Comparison of ENCODE assay signal across 8 mouse cellular contexts in the genomic region with DNA sequence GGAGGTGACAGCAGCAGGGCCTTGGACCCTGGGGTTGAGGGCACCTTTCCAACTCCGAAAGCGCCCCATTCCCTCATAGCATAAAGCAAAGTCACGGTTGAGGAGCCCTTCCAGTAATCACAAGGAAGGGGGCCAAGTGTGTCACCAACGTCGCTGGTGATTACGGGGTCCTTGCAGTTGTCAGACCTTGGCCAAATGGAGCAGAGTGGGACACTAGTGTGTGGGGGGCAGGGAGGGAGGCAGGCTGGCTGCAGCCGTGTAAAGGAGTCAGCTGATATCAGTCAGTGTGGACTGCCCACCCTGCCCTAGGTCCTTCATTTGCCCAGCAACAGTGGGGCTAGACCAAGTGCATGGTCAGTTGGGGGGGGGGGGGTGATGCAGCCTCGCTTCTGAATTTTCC. TPM values are rescaled to one million over a fixed set of nuclear protein-coding genes. Genes with fewer than 3 reads are reported as not detected.
DNase-seq lines count a peak whose midpoint lies in the region; ATAC-seq and TF ChIP-seq lines count a peak whose summit lies in the region.

No protein-coding gene starts in this region.

- TF ChIP-seq RAD21 in CH12.LX (IDR thresholded peaks at IDR 0.05; ENCODE audit: low read depth, low read length): no peak

- H3K36me3 ChIP-seq in CH12.LX (replicated peaks in 1 of 2; ENCODE audit: control insufficient read depth in 1 of 2, insufficient read depth in 1 of 2, low read length in 1 of 2): peaks cover 67 to 81% of the 10 kb centered on the region in 2 experiments
- H3K36me3 ChIP-seq in forebrain, embryonic 13.5 days (ENCODE audit: poor library complexity, severe bottlenecking): peaks cover 72% of the 10 kb centered on the region
- peaks cover 77% of the 10 kb centered on the region for H3K36me3 ChIP-seq in liver, embryonic 12.5 days
- peaks cover 17% of the 10 kb centered on the region for H3K36me3 ChIP-seq in stomach, embryonic 16.5 days (ENCODE audit: control insufficient read depth, insufficient read depth, low read length)

- no peak overlapping the region for H3K9ac ChIP-seq in CH12.LX (ENCODE audit: insufficient read depth, low read depth)
- no peak overlapping the region for H3K9ac ChIP-seq in forebrain, embryonic 13.5 days
- peak overlapping the region; percentile 90 for H3K9ac ChIP-seq in liver, embryonic 12.5 days
- H3K9ac ChIP-seq in stomach, embryonic 16.5 days (ENCODE audit: low read length): peak overlapping the region; percentile 95

- dilution Hi-C loops in CH12.LX (cut with MboI; ENCODE audit: extremely low pct_ligation_motif_present, extremely low pct_unique_long_range_greater_than_20kb, low sequenced_read_pairs): no loop called here

- peak overlapping the region; percentile 99 for H3K27ac ChIP-seq in gastrocnemius, adult 2 months
- no peak overlapping the region for H3K27ac ChIP-seq in CH12.LX (ENCODE audit: insufficient read depth, low read depth)
- peak overlapping the region; percentile 85 for H3K27ac ChIP-seq in forebrain, embryonic 13.5 days
- H3K27ac ChIP-seq in liver, embryonic 12.5 days: peak overlapping the region; percentile 34; the same call in 1 of the 2 replicates
- H3K27ac ChIP-seq in stomach, embryonic 16.5 days (ENCODE audit: low read length): peak overlapping the region; percentile 41; the same call in 1 of the 2 replicates

- no peak for TF ChIP-seq CTCF in gastrocnemius, adult 2 months (IDR thresholded peaks at IDR 0.05)
- TF ChIP-seq CTCF in CH12.LX (conservative IDR thresholded peaks at IDR 0.05 in 1 of 2, IDR thresholded peaks at IDR 0.05 in 1 of 2; ENCODE audit: low read depth in 2 of 2, low read length in 2 of 2): no peak

- intact Hi-C loops in gastrocnemius, adult 2 months (cut with DNase I): loop anchor here (2.0 kb wide), 1 partner anchor 14 kb away; the partner anchor contains the start of genes Cdca3 and Usp5

- H3K4me1 ChIP-seq in CH12.LX (ENCODE audit: control insufficient read depth in 1 of 2, insufficient read depth in 2 of 2): peaks cover 5 to 32% of the 10 kb centered on the region in 2 experiments
- peaks cover 41% of the 10 kb centered on the region for H3K4me1 ChIP-seq in forebrain, embryonic 13.5 days
- H3K4me1 ChIP-seq in liver, embryonic 12.5 days: peaks cover 53% of the 10 kb centered on the region
- peaks cover 30% of the 10 kb centered on the region for H3K4me1 ChIP-seq in stomach, embryonic 16.5 days (ENCODE audit: control insufficient read depth, insufficient read depth, low read length)

- no peaks in the 10 kb centered on the region for H3K9me3 ChIP-seq in CH12.LX (replicated peaks; ENCODE audit: low read length)
- no peaks in the 10 kb centered on the region for H3K9me3 ChIP-seq in forebrain, embryonic 13.5 days (replicated peaks)
- H3K9me3 ChIP-seq in liver, embryonic 12.5 days (replicated peaks): no peaks in the 10 kb centered on the region
- H3K9me3 ChIP-seq in stomach, embryonic 16.5 days (replicated peaks; ENCODE audit: control insufficient read depth, low read length): no peaks in the 10 kb centered on the region

- WGBS in forebrain, embryonic 13.5 days: 46% methylated on average over 8 of the region's 8 CpGs
- 34% methylated on average over 8 of the region's 8 CpGs for WGBS in liver, embryonic 12.5 days (ENCODE audit: insufficient replicate concordance)
- WGBS in stomach, embryonic 16.5 days: 37% methylated on average over 7 of the region's 8 CpGs

- ATAC-seq in forebrain, embryonic 13.5 days: peak; percentile 22; the same call in 1 of the 2 replicates
- ATAC-seq in liver, embryonic 12.5 days: peak; percentile 8; the same call in 1 of the 2 replicates
- ATAC-seq in stomach, embryonic 16.5 days (ENCODE audit: insufficient read depth, low FRiP score): 0 out of 2 replicates have a peak, but pooled peaks have one; percentile 13

- peak overlapping the region; percentile 83 for H3K4me2 ChIP-seq in CH12.LX (ENCODE audit: insufficient read depth, low read depth, poor library complexity, severe bottlenecking)
- H3K4me2 ChIP-seq in forebrain, embryonic 13.5 days: peak overlapping the region; percentile 80
- peak overlapping the region; percentile 94 for H3K4me2 ChIP-seq in liver, embryonic 12.5 days
- H3K4me2 ChIP-seq in stomach, embryonic 16.5 days (ENCODE audit: low read depth, low read length): peak overlapping the region; percentile 95

- DNase-seq in gastrocnemius, adult 2 months: no peak
- DNase-seq in gastrocnemius, adult 18-20 months (ENCODE audit: low spot score): no peak
- DNase-seq in CH12.LX (ENCODE audit: extremely low read depth): no peak
- DNase-seq in frontal cortex, postnatal 36 days (ENCODE audit: low spot score in 2 of 2): no peak
- DNase-seq in cerebellum, postnatal 25 days: no peak

- H3K4me3 ChIP-seq in gastrocnemius, adult 2 months: peak overlapping the region; percentile 90
- H3K4me3 ChIP-seq in CH12.LX (replicated peaks in 1 of 3; ENCODE audit: low read depth in 2 of 3, low read length in 2 of 3, poor library complexity in 1 of 3): peak overlapping the region in 2 of 3 experiments; percentile 11 to 82
- H3K4me3 ChIP-seq in forebrain, embryonic 13.5 days: peak overlapping the region; percentile 64
- peak overlapping the region; percentile 85 for H3K4me3 ChIP-seq in liver, embryonic 12.5 days
- peak overlapping the region; percentile 82 for H3K4me3 ChIP-seq in stomach, embryonic 16.5 days (replicated peaks; ENCODE audit: low read length)

- H3K27me3 ChIP-seq in CH12.LX (replicated peaks): no peaks in the 10 kb centered on the region
- H3K27me3 ChIP-seq in forebrain, embryonic 13.5 days: no peaks in the 10 kb centered on the region
- H3K27me3 ChIP-seq in liver, embryonic 12.5 days (replicated peaks): no peaks in the 10 kb centered on the region
- no peaks in the 10 kb centered on the region for H3K27me3 ChIP-seq in stomach, embryonic 16.5 days (ENCODE audit: control insufficient read depth, insufficient read depth, low read length)

- TF ChIP-seq POLR2A in CH12.LX (IDR thresholded peaks at IDR 0.05; ENCODE audit: low read depth, low read length): no peak

- in situ Hi-C loops in CH12.LX (cut with MboI; ENCODE audit: low pct_ligation_motif_present, low pct_unique_long_range_greater_than_20kb, low sequenced_read_pairs): no loop called here

- H3K79me2 ChIP-seq in CH12.LX (replicated peaks; ENCODE audit: control insufficient read depth, extremely low read depth, insufficient read depth, poor library complexity, severe bottlenecking): peaks cover 23% of the 10 kb centered on the region

- TF ChIP-seq EP300 in CH12.LX (IDR thresholded peaks at IDR 0.05; ENCODE audit: low read length): no peak

TF ChIP-seq in CH12.LX, 34 proteins besides CTCF, POLR2A, EP300 and RAD21 (continues in another document):
- no peak for TF ChIP-seq JUN (IDR thresholded peaks at IDR 0.05; ENCODE audit: insufficient read depth, low read depth, low read length)
- TF ChIP-seq UBTF (IDR thresholded peaks at IDR 0.05; ENCODE audit: low read depth, low read length): no peak

RNA-seq across cellular contexts. Expression of gene Tpi1, which starts 0.4 kb away (rescaled TPM):
- 1,000 to 10,000 TPM; 2,224 to 2,391 TPM for total RNA-seq in gastrocnemius, adult 2 months (2021)
- 1,000 to 10,000 TPM; 2,056 to 2,236 TPM for total RNA-seq in gastrocnemius, adult 18-20 months (2021)
- total RNA-seq in CH12.LX (2012; rRNA removed) (733 and 1,303 TPM in 2 replicates), CH12.LX (2014; rRNA removed) (1,570 and 1,645 TPM in 2 replicates)
- polyA plus RNA-seq in CH12.LX (2012; ENCODE audit: insufficient read length, low read depth): 758 and 807 TPM in 2 replicates
- 467 and 491 TPM in 2 replicates for polyA plus RNA-seq in forebrain, embryonic 13.5 days (2015; fragmentation: Nextera tagmentation; extraction: Ambion mirVana)
- 630 and 674 TPM in 2 replicates for polyA plus RNA-seq in liver, embryonic 12.5 days (2016; fragmentation: Nextera tagmentation; extraction: Ambion mirVana)
- 938 and 959 TPM in 2 replicates for polyA plus RNA-seq in stomach, embryonic 16.5 days (2015; fragmentation: Nextera tagmentation; extraction: Ambion mirVana)

RNA-seq across cellular contexts. Expression of gene Spsb2, which starts 6.0 kb away (rescaled TPM):
- 1 to 10 TPM; 2.0 to 2.5 TPM for total RNA-seq in gastrocnemius, adult 2 months (2021)
- 1 to 10 TPM; 2.2 to 5.3 TPM for total RNA-seq in gastrocnemius, adult 18-20 months (2021)
- 2.1 and 2.4 TPM in 2 replicates for total RNA-seq in CH12.LX (2012; rRNA removed)
- total RNA-seq in CH12.LX (2014; rRNA removed): not detected in 2 replicates
- 3.3 and 3.4 TPM in 2 replicates for polyA plus RNA-seq in CH12.LX (2012; ENCODE audit: insufficient read length, low read depth)
- 5.1 and 5.3 TPM in 2 replicates for polyA plus RNA-seq in forebrain, embryonic 13.5 days (2015; fragmentation: Nextera tagmentation; extraction: Ambion mirVana)
- polyA plus RNA-seq in liver, embryonic 12.5 days (2016; fragmentation: Nextera tagmentation; extraction: Ambion mirVana): 9.9 and 10.8 TPM in 2 replicates
- polyA plus RNA-seq in stomach, embryonic 16.5 days (2015; fragmentation: Nextera tagmentation; extraction: Ambion mirVana): 14.8 and 15.1 TPM in 2 replicates

RNA-seq across cellular contexts. Expression of gene Usp5, which starts 14.8 kb away (rescaled TPM):
- total RNA-seq in gastrocnemius, adult 2 months (2021): 10 to 100 TPM; 43.4 to 50.1 TPM
- total RNA-seq in gastrocnemius, adult 18-20 months (2021): 10 to 100 TPM; 39.9 to 50.1 TPM
- total RNA-seq in CH12.LX (2012; rRNA removed): 107 and 126 TPM in 2 replicates
- 75.7 and 79.8 TPM in 2 replicates for total RNA-seq in CH12.LX (2014; rRNA removed)
- 96.5 and 103 TPM in 2 replicates for polyA plus RNA-seq in CH12.LX (2012; ENCODE audit: insufficient read length, low read depth)
- polyA plus RNA-seq in forebrain, embryonic 13.5 days (2015; fragmentation: Nextera tagmentation; extraction: Ambion mirVana): 178 and 203 TPM in 2 replicates
- 87.5 and 94.1 TPM in 2 replicates for polyA plus RNA-seq in liver, embryonic 12.5 days (2016; fragmentation: Nextera tagmentation; extraction: Ambion mirVana)
- 128 and 139 TPM in 2 replicates for polyA plus RNA-seq in stomach, embryonic 16.5 days (2015; fragmentation: Nextera tagmentation; extraction: Ambion mirVana)

RNA-seq across cellular contexts. Expression of gene Cdca3, which starts 14.9 kb away (rescaled TPM):
- total RNA-seq in gastrocnemius, adult 2 months (2021): under 1 TPM; 0.26 to 0.31 TPM
- total RNA-seq in gastrocnemius, adult 18-20 months (2021): under 1 TPM; 0.25 to 0.55 TPM
- total RNA-seq in CH12.LX (2012; rRNA removed): 116 and 117 TPM in 2 replicates
- 188 and 229 TPM in 2 replicates for total RNA-seq in CH12.LX (2014; rRNA removed)
- polyA plus RNA-seq in CH12.LX (2012; ENCODE audit: insufficient read length, low read depth): 171 and 224 TPM in 2 replicates
- 207 and 217 TPM in 2 replicates for polyA plus RNA-seq in forebrain, embryonic 13.5 days (2015; fragmentation: Nextera tagmentation; extraction: Ambion mirVana)
- 193 TPM in 2 replicates for polyA plus RNA-seq in liver, embryonic 12.5 days (2016; fragmentation: Nextera tagmentation; extraction: Ambion mirVana)
- polyA plus RNA-seq in stomach, embryonic 16.5 days (2015; fragmentation: Nextera tagmentation; extraction: Ambion mirVana): 129 and 138 TPM in 2 replicates

RNA-seq across cellular contexts. Expression of gene Gnb3, which starts 25.6 kb away (rescaled TPM):
- total RNA-seq in gastrocnemius, adult 2 months (2021): 1 to 10 TPM in 1 of 2 experiments, under 1 TPM in 1; 0.75 to 1.4 TPM
- under 1 TPM; 0.57 to 0.71 TPM for total RNA-seq in gastrocnemius, adult 18-20 months (2021)
- 0.64 and 0.84 TPM in 2 replicates for total RNA-seq in CH12.LX (2012; rRNA removed)
- total RNA-seq in CH12.LX (2014; rRNA removed): 1.6 and 2.2 TPM in 2 replicates
- polyA plus RNA-seq in CH12.LX (2012; ENCODE audit: insufficient read length, low read depth): 4.1 and 4.7 TPM in 2 replicates
- 0.46 and 0.74 TPM in 2 replicates for polyA plus RNA-seq in forebrain, embryonic 13.5 days (2015; fragmentation: Nextera tagmentation; extraction: Ambion mirVana)
- 0.29 and 0.43 TPM in 2 replicates for polyA plus RNA-seq in liver, embryonic 12.5 days (2016; fragmentation: Nextera tagmentation; extraction: Ambion mirVana)
- polyA plus RNA-seq in stomach, embryonic 16.5 days (2015; fragmentation: Nextera tagmentation; extraction: Ambion mirVana): 0.66 and 1.5 TPM in 2 replicates

Comparison
In these comparisons a context has a peak if more than half of its experiments do, and no peak if none do; other contexts are left out.
1. H3K9ac ChIP-seq: peak in liver, embryonic 12.5 days (single experiment) and stomach, embryonic 16.5 days (single experiment); none in CH12.LX (single experiment) and forebrain, embryonic 13.5 days (single experiment).
2. Peak in every context shown above with its lines, with median percentiles within 50 percentile points of each other: H3K4me3 ChIP-seq, H3K4me2 ChIP-seq and ATAC-seq.